Mouse (Mus musculus) C2C12 (cell line): ENCODE measurements at regions not wholly inside any gene's neighbourhood (a gene's known extent, or its start where the extent isn't known, plus 50 kb on each side); places are given as distances from the start of the nearest gene placed in this dataset.

Experiments used
- H3K27me3 ChIP-seq: one replicate; pipeline ENCODE4 v1.6.1; 2011; ENCODE audit not compliant: control insufficient read depth, insufficient read depth, insufficient read length
- H3K36me3 ChIP-seq: one replicate; pipeline ENCODE4 v1.6.1; 2011; ENCODE audit not compliant: control insufficient read depth, insufficient read depth
- H3K4me3 ChIP-seq: one replicate; pipeline ENCODE4 v1.5.1; 2011; ENCODE audit warnings: mild to moderate bottlenecking, control low read depth; ENCODE audit not compliant: poor library complexity, insufficient read depth, severe bottlenecking
- H3K79me2 ChIP-seq: one replicate; pipeline ENCODE4 v1.6.1; 2011; ENCODE audit not compliant: control insufficient read depth, insufficient read depth
- H3K79me3 ChIP-seq: one replicate; pipeline ENCODE4 v1.6.1; 2011; ENCODE audit warnings: low read depth, control low read depth
- H3ac ChIP-seq: one replicate; pipeline ENCODE3; 2011; ENCODE audit warnings: low read depth; ENCODE audit not compliant: control insufficient read depth, insufficient read length
- CEBPB ChIP-seq: IDR thresholded peaks from one replicate; pipeline ENCODE4 v1.6.1; 2011; ENCODE audit warnings: low read depth, mild to moderate bottlenecking, control low read depth, moderate library complexity
- CTCF ChIP-seq: IDR thresholded peaks from one replicate; pipeline ENCODE4 v1.5.1; 2011; ENCODE audit not compliant: control insufficient read depth, insufficient read depth, insufficient read length
- FOSL1 ChIP-seq: IDR thresholded peaks from one replicate; pipeline ENCODE4 v1.8.0; 2011; ENCODE audit warnings: mild to moderate bottlenecking, low read length; ENCODE audit not compliant: poor library complexity, insufficient read depth, severe bottlenecking
- MAX ChIP-seq: IDR thresholded peaks from one replicate; pipeline ENCODE4 v1.6.1; 2011; ENCODE audit warnings: mild to moderate bottlenecking, control low read depth
- MYOD1 ChIP-seq: IDR thresholded peaks from one replicate; pipeline ENCODE4 v1.6.1; 2011; ENCODE audit warnings: low read depth; ENCODE audit not compliant: control insufficient read depth, insufficient read length
- MYOG ChIP-seq: IDR thresholded peaks from one replicate; pipeline ENCODE4 v1.6.1; 2011; ENCODE audit not compliant: control insufficient read depth, insufficient read length; ENCODE audit errors: extremely low read depth
- USF1 ChIP-seq: IDR thresholded peaks from one replicate; pipeline ENCODE4 v1.6.1; 2011; ENCODE audit warnings: low read depth, mild to moderate bottlenecking, control low read depth, moderate library complexity

DNA sequence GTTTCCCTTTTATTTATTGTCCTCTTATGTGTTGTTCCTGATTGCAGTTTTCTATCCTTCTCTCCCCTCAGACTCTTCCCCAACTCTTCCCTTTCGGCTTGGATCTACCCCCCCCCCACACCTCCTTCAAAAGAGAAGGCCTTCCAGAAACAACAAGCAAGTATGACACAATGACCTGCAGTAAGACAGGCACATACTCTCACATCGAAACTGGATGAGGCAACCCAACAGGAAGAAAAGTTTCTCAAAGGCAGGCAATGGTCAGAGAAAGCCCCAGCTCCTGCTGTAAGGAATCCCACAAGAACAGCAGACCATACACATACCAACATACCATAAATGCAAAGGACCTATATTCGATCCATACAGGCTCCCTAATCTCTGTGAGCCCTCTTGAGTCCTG, 535.8 kb upstream of the Zeb2 start:
- Histone ChIP-seq H3K79me2 (no peaks in the 10 kb centered on the region), H3K4me3 (no peak overlapping the region), H3ac (no peak overlapping the region), H3K27me3 (no peaks in the 10 kb centered on the region), H3K79me3 (no peaks in the 10 kb centered on the region), H3K36me3 (no peaks in the 10 kb centered on the region)
- TF ChIP-seq FOSL1 (no peak), CEBPB (no peak), MYOG (no peak)

DNA sequence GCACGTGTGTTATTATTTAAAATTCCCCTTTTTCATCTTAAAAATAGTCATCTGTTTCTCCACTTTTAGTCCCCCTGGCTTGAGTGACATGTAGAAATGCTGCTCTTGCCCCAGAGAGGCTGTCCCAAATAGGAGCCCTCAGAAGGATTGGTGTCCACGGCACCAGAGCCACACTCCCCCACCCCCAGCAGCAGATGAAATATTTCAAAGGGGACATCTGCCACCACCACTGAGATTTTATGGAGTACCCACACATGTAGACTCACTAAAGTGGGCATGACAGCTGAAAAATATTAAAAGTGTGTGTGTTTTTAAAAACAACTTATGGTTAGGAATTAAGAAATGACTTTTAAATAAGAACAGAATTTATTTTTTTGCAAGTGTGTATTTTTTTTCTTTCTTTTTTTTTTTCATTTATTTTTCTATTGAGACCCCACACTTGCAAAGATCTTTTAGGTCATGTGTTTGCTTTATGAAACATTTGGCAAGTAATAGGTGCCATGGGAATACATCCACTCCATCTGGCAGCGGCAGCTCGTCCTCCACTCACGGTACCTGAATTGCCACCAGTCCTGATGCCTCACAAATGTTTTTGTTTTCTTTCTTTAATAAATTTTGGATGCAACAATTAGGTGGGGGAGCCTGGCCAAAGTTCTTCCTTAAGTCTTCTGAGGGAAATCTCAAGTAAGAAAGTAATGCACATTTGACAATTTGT, 533.2 kb upstream of the Zeb2 start:
- Histone ChIP-seq H3K27me3 (no peaks in the 10 kb centered on the region), H3K4me3 (no peak overlapping the region), H3K79me2 (no peaks in the 10 kb centered on the region), H3K79me3 (no peaks in the 10 kb centered on the region), H3K36me3 (no peaks in the 10 kb centered on the region), H3ac (no peak overlapping the region)
- TF ChIP-seq CEBPB (no peak), FOSL1 (no peak), USF1 (no peak)

DNA sequence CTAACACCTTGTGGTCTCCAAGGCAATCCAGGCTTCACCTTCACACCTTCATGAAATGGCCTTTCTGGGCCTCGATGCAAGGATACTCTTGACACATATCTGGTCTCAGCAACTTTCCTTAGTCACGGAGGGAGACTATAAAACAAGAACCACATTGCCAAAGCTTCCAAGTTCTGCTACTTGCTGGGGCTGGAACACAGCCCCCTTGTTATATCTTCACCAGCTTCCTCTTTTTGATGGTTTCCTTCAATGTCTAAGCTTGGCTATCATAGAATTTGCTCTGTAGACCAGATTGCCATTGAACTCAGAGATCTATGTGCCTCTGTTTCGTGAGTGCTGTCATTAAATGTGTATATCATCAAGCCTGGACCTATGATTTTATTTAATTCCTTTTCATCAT, 530.7 kb upstream of the Zeb2 start:
- Histone ChIP-seq H3K36me3 (no peaks in the 10 kb centered on the region), H3ac (no peak overlapping the region), H3K79me2 (no peaks in the 10 kb centered on the region), H3K4me3 (no peak overlapping the region), H3K27me3 (no peaks in the 10 kb centered on the region), H3K79me3 (no peaks in the 10 kb centered on the region)
- TF ChIP-seq MAX (no peak), CTCF (no peak), USF1 (no peak), CEBPB (no peak), FOSL1 (no peak), MYOG (no peak), MYOD1 (no peak)

DNA sequence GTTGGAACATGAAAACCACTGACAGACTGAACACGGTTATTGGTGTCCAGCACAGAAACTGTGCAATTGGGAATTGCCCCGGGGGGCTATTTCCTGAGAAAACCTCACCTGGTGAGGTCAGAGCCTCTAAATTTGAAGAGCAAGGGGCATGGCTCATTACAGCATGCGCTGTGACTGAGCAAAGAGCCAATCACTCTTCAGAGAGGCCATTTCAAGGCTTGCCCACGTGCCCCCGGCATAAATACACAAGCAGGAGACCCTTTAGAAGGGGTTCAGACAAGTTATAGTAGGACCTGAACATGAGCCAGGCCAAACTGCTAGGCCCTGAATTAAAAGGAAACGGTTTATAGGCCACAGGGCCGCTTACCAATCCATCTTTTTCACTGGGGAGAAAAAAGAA, 512.9 kb upstream of the Zeb2 start:
- no peak overlapping the region for H3ac ChIP-seq
- H3K79me2 ChIP-seq: no peaks in the 10 kb centered on the region
- no peak for TF ChIP-seq FOSL1
- H3K79me3 ChIP-seq: no peaks in the 10 kb centered on the region
- H3K4me3 ChIP-seq: no peak overlapping the region
- H3K36me3 ChIP-seq: no peaks in the 10 kb centered on the region
- no peaks in the 10 kb centered on the region for H3K27me3 ChIP-seq

DNA sequence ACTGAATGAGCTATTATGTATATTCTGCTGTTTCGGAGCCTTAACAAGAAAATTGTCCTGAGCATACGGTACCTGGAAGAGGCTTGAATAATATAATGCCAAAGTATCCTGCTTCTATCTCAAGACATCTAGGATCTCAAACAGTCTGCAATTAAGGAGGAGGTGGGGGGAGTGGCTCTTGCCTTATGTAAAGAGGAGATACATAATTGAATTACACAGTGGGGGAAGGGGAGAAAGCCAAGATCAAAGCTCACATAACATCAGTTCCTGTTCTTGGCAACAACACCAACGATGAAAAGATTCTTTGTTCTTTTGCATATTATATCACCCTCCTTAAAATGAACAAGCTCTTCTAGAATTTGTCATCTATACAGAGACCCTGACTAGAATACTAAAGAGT, 512.4 kb upstream of the Zeb2 start:
- Histone ChIP-seq H3K79me3 (no peaks in the 10 kb centered on the region), H3K36me3 (no peaks in the 10 kb centered on the region)
- TF ChIP-seq MYOD1: no peak

DNA sequence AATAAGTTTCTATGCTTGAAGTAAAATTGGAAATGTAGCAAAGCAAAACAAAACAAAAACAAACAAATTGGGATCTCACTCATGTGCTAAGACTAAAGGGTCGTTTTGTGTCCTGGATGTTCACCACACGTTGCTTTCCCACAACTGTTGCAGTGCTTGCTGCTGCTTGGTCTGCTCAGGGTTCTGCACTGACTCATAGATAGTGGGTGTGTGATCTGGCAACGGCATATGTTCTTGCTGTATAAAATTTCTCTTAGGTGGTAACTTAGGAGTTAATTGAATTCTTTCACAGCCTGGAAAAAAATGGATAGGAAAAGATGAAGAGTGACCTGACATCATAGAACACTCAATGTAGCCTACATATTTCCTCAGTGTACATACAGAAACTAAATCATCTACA, 505.9 kb upstream of the Zeb2 start:
- no peak overlapping the region for H3K4me3 ChIP-seq
- TF ChIP-seq CTCF (no peak), USF1 (no peak), MYOG (no peak), CEBPB (no peak), FOSL1 (no peak), MYOD1 (no peak), MAX (no peak)
- no peak overlapping the region for H3ac ChIP-seq
- no peaks in the 10 kb centered on the region for H3K36me3 ChIP-seq
- H3K79me3 ChIP-seq: no peaks in the 10 kb centered on the region
- no peaks in the 10 kb centered on the region for H3K27me3 ChIP-seq
- no peaks in the 10 kb centered on the region for H3K79me2 ChIP-seq

More for the DNA sequence above, 512.4 kb upstream of the Zeb2 start:
- Histone ChIP-seq H3K79me2 (no peaks in the 10 kb centered on the region), H3ac (no peak overlapping the region), H3K4me3 (no peak overlapping the region), H3K27me3 (no peaks in the 10 kb centered on the region)

DNA sequence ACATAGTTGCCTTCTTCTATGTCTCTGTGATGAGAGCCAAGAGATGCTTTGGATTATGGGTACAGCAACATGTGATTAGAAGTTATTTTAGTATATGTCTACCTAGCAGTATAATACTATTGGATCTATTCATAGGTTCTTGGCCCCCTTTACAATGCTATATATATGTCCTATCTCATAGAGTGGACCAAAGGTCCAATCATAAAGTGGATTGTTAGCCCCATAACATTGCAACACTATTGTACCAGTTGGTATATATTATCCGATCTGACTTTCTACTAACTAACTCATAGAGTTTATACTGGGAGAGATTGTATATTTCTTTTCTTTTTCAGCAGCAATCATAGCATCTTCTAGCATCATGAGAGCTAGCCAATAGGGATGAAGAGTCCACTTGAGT, 491.7 kb upstream of the Zeb2 start:
- H3K79me2 ChIP-seq: no peaks in the 10 kb centered on the region

More for the DNA sequence above, 491.7 kb upstream of the Zeb2 start:
- TF ChIP-seq USF1: no peak
- TF ChIP-seq CEBPB: no peak
- TF ChIP-seq CTCF: no peak
- TF ChIP-seq MYOD1: no peak
- no peak for TF ChIP-seq MAX
- TF ChIP-seq FOSL1: no peak
- TF ChIP-seq MYOG: no peak
- no peak overlapping the region for H3K4me3 ChIP-seq
- no peak overlapping the region for H3ac ChIP-seq
- no peaks in the 10 kb centered on the region for H3K36me3 ChIP-seq
- H3K27me3 ChIP-seq: no peaks in the 10 kb centered on the region
- H3K79me3 ChIP-seq: no peaks in the 10 kb centered on the region
